Mouse (Mus musculus): ENCODE results near the gene Atf7. TPM values are rescaled to one million over a fixed set of nuclear protein-coding genes. Genes with fewer than 3 reads are reported as not detected.

Atf7 gene
- polyA plus RNA-seq, 1 experiment: 71.8 TPM

DNA sequence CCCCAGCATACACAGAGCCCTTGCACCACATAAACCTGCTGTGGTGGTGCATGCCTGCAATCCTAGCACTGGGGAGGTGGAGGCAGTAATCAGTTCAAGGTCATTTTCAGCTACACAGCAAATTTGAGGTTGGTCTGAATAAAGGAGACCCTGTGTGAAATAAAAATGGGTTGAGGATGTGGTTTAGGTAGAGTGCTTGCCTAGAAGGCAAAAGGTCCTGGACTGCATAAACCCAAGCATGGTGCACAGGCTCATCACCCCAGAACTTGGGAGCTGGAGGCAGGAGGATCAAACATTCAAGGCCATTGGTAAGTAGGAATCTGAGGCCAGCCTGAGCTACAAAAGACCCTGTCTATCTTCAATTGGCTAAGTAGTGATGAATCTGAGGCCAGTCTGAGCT is 117.7 kb downstream of the Atf7 start:
- TF ChIP-seq CTCF (IDR thresholded peaks at IDR 0.05; ENCODE audit: extremely low read depth, insufficient read depth, insufficient read length, insufficient replicate concordance) (no peak), POLR2A (IDR thresholded peaks at IDR 0.05; ENCODE audit: low read depth, low read length) (no peak)
- H3K27me3 ChIP-seq (ENCODE audit: control insufficient read depth, insufficient read depth, low read length): no peaks in the 10 kb centered on the region
- H3K36me3 ChIP-seq (ENCODE audit: control insufficient read depth, insufficient read depth, low read length): peaks cover 12% of the 10 kb centered on the region
- DNase-seq (ENCODE audit: low read depth in 1 of 2, low spot score in 2 of 2): no peak
- H3K4me1 ChIP-seq (ENCODE audit: control insufficient read depth, insufficient read depth, insufficient read length): peaks cover 3% of the 10 kb centered on the region
- H3K27ac ChIP-seq (ENCODE audit: insufficient read depth, low read length): no peak overlapping the region
- H3K4me3 ChIP-seq (ENCODE audit: extremely low read depth, insufficient read depth, insufficient read length): no peak overlapping the region

DNA sequence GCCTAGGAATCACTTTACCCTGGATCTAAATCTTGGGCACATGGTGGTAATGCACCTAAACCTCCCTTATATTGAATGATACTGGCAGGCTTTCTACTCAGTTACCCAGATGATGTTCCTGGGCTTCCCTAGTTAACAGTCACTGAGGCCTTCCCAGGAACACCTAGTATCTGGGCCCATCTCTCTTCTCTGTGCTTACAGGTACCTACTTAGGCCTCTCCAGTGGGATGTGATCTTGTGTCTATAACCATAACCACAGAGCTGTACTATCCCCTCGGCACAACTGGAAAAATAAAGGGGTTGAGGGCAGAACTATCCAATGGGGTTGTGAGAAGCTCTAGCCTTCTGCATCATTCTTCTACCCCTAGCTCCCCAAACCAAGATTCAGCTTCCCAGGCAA is 118.4 kb downstream of the Atf7 start:
- 77% methylated on average over 1 of the region's 1 CpGs for WGBS
- H3K27ac ChIP-seq (ENCODE audit: insufficient read depth, low read length): no peak overlapping the region
- H3K4me1 ChIP-seq (ENCODE audit: control insufficient read depth, insufficient read depth, insufficient read length): peaks cover 3% of the 10 kb centered on the region

DNA sequence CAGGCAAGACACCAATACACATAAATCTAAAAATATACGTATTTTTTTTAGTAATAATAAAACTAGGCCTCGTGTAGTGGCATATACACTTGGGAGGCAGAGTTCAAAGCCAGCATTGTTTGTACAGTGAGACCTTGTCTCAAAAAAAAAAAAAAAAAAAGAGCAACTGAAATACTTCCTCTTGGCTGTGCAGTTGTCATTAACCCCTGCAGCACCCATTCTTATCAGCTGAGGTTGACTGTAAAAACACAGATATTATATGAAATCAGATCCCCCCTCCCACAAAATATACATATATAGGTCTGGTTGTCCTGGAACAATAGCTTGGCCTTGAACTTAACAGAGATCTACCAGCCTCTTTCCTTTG is 118.8 kb downstream of the Atf7 start:
- H3K4me1 ChIP-seq (ENCODE audit: control insufficient read depth, insufficient read depth, insufficient read length): peaks cover 3% of the 10 kb centered on the region
- TF ChIP-seq CTCF (IDR thresholded peaks at IDR 0.05; ENCODE audit: extremely low read depth, insufficient read depth, insufficient read length, insufficient replicate concordance) (no peak), POLR2A (IDR thresholded peaks at IDR 0.05; ENCODE audit: low read depth, low read length) (no peak)
- H3K27ac ChIP-seq (ENCODE audit: insufficient read depth, low read length): no peak overlapping the region
- no peak overlapping the region for H3K4me3 ChIP-seq (ENCODE audit: extremely low read depth, insufficient read depth, insufficient read length)
- H3K27me3 ChIP-seq (ENCODE audit: control insufficient read depth, insufficient read depth, low read length): no peaks in the 10 kb centered on the region
- no peak for DNase-seq (ENCODE audit: low read depth in 1 of 2, low spot score in 2 of 2)
- 19% methylated on average over 2 of the region's 2 CpGs for WGBS
- H3K36me3 ChIP-seq (ENCODE audit: control insufficient read depth, insufficient read depth, low read length): peaks cover 17% of the 10 kb centered on the region

More for the DNA sequence above, 118.4 kb downstream of the Atf7 start:
- TF ChIP-seq CTCF (IDR thresholded peaks at IDR 0.05; ENCODE audit: extremely low read depth, insufficient read depth, insufficient read length, insufficient replicate concordance) (no peak), POLR2A (IDR thresholded peaks at IDR 0.05; ENCODE audit: low read depth, low read length) (no peak)
- H3K36me3 ChIP-seq (ENCODE audit: control insufficient read depth, insufficient read depth, low read length): peaks cover 15% of the 10 kb centered on the region
- no peak overlapping the region for H3K4me3 ChIP-seq (ENCODE audit: extremely low read depth, insufficient read depth, insufficient read length)
- DNase-seq (ENCODE audit: low read depth in 1 of 2, low spot score in 2 of 2): no peak
- H3K27me3 ChIP-seq (ENCODE audit: control insufficient read depth, insufficient read depth, low read length): no peaks in the 10 kb centered on the region

DNA sequence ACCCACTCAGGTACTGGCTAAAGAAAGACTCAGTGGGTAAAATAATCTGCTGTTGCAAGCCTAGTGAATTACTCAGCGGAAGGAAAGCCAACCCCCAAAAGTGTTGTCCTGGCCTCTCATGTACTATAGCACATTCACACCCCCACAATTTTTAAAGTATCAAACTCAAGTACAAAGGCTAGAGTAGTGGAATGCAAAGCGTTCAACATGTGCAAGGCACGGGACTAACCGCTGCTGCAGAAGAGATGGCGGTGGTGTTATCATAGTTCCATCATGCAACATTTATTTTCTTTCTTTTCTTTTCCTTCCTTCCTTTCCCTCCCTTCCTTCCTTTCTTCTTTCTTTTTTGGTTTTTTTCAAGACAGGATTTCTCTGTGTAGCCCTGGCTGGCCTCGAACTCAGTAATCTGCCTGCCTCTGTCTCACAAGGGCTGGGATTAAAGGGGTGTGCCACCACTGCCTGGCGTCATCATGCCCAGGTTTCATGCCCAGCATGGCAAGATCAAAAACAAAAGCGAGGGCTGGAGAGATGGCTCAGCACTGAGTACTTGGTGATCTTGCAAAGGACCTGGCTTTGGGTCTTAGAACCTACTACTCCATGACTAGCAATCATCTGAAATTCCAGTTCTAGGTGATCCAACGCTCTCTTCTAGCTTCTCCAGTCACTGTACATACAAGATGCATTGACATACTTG is 119.3 kb downstream of the Atf7 start:
- Histone ChIP-seq H3K4me1 (ENCODE audit: control insufficient read depth, insufficient read depth, insufficient read length) (peaks cover 3% of the 10 kb centered on the region), H3K27me3 (ENCODE audit: control insufficient read depth, insufficient read depth, low read length) (no peaks in the 10 kb centered on the region), H3K27ac (ENCODE audit: insufficient read depth, low read length) (no peak overlapping the region), H3K36me3 (ENCODE audit: control insufficient read depth, insufficient read depth, low read length) (peaks cover 22% of the 10 kb centered on the region), H3K4me3 (ENCODE audit: extremely low read depth, insufficient read depth, insufficient read length) (no peak overlapping the region)
- TF ChIP-seq POLR2A (IDR thresholded peaks at IDR 0.05; ENCODE audit: low read depth, low read length) (no peak), CTCF (IDR thresholded peaks at IDR 0.05; ENCODE audit: extremely low read depth, insufficient read depth, insufficient read length, insufficient replicate concordance) (no peak)
- DNase-seq (ENCODE audit: low read depth in 1 of 2, low spot score in 2 of 2): no peak
- WGBS: 79% methylated on average over 9 of the region's 9 CpGs

DNA sequence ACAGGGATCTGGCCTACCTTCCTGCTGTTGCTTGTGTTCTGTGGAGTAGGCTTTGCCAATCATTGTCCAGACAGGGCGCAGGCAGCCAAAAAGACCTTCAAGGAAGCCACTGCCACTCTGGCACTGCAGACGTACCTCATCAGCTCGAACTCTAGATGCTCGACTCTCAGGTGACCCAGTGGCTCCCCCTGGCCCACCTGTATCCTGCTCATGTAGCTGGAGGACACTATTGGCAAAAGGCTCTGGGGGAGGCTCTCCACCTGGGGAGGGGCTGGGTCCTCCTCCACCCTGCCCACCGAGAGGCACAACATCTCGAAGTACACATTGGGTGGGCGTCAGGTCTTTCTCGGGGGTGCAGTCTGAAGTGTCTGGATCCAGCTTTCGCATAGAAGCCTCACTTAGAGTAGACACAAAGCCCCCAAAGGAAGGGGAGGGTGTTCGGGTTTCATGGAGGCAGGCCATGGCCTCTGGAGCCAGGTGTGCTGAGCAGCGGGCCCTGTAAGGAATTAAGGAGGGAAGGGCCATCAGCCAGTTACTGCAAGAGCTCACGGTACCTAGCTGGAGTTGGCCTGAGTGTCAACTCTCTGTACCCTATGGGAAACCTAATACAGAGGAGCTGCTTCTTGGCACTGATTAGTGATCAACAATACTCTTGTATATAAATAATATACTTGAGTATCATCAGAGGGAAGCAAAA is 120.0 kb downstream of the Atf7 start:
- Histone ChIP-seq H3K4me1 (ENCODE audit: control insufficient read depth, insufficient read depth, insufficient read length) (no peaks in the 10 kb centered on the region; the same call in none of the 2 replicates), H3K4me3 (ENCODE audit: extremely low read depth, insufficient read depth, insufficient read length) (no peak overlapping the region), H3K27me3 (ENCODE audit: control insufficient read depth, insufficient read depth, low read length) (no peaks in the 10 kb centered on the region), H3K36me3 (ENCODE audit: control insufficient read depth, insufficient read depth, low read length) (peaks cover 28% of the 10 kb centered on the region), H3K27ac (ENCODE audit: insufficient read depth, low read length) (no peak overlapping the region)
- 86% methylated on average over 12 of the region's 12 CpGs for WGBS
- TF ChIP-seq CTCF (IDR thresholded peaks at IDR 0.05; ENCODE audit: extremely low read depth, insufficient read depth, insufficient read length, insufficient replicate concordance): no peak
- no peak for TF ChIP-seq POLR2A (IDR thresholded peaks at IDR 0.05; ENCODE audit: low read depth, low read length)
- DNase-seq (ENCODE audit: low read depth in 1 of 2, low spot score in 2 of 2): no peak

DNA sequence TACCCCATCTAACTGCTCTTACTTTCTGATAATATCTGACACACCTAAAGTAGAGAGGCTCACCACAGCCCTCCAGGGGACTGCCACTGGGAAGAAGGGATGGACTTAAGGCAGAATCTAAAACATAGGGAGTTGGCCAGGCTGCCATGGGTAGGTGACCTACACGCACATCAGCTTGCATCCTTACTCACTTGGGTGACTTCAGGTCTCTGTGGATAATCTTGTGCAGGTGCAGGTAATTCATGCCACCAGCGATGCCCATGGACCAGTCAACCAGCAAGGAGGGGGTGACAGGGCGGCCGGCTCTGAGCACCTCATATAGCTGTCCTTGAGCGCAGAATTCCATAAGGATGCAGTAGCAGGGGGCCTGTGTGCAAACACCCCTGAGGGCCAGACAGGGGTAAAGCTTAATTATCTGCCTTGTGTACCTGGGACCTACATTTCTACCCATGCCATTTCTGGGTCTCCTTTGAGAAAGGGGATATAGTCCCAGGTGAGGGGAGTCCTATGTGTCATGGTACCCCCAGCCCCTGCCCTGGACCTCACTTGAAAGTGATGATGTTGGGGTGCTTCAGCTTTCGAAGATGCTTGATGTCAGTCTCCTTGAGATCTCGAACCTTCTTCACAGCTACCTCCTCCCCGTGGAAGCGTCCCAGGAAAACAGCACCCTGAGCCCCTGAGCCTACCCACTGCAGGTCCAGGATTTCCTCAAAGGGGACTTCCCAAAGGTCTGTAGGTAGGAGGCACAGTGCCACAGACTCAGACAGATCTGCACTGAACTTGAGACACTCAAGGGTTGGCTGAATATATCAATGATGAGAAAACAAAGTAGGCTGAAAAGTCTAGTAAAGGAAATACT is 121.1 kb downstream of the Atf7 start:
- Histone ChIP-seq H3K27me3 (ENCODE audit: control insufficient read depth, insufficient read depth, low read length) (no peaks in the 10 kb centered on the region), H3K27ac (ENCODE audit: insufficient read depth, low read length) (no peak overlapping the region), H3K4me1 (ENCODE audit: control insufficient read depth, insufficient read depth, insufficient read length) (no peaks in the 10 kb centered on the region), H3K4me3 (ENCODE audit: extremely low read depth, insufficient read depth, insufficient read length) (no peak overlapping the region), H3K36me3 (ENCODE audit: control insufficient read depth, insufficient read depth, low read length) (peaks cover 37% of the 10 kb centered on the region)
- WGBS: 95% methylated on average over 9 of the region's 9 CpGs
- TF ChIP-seq POLR2A (IDR thresholded peaks at IDR 0.05; ENCODE audit: low read depth, low read length) (no peak), CTCF (IDR thresholded peaks at IDR 0.05; ENCODE audit: extremely low read depth, insufficient read depth, insufficient read length, insufficient replicate concordance) (no peak)
- DNase-seq (ENCODE audit: low read depth in 1 of 2, low spot score in 2 of 2): no peak
